Mouse (Mus musculus): ENCODE measurements around the gene Gm43064. TPM values are rescaled to one million over a fixed set of nuclear protein-coding genes. Genes with fewer than 3 reads are reported as not detected.
"Not testable (repeated sequence)": the region's sequence is repeated elsewhere in the genome, so short reads cannot be mapped to it uniquely, and the experiment has no call there.

Gm43064 gene
- polyA plus RNA-seq, 1 experiment from 2014 or later, result not detected

- Histone ChIP-seq H3K36me3 (ENCODE audit: insufficient read depth, low read length) (peaks cover 5% of the 10 kb centered on the region), H3K27ac (ENCODE audit: low read length) (peak overlapping the region; percentile 99), H3K9me3 (ENCODE audit: low read length) (no peaks in the 10 kb centered on the region), H3K27me3 (replicated peaks; ENCODE audit: insufficient read depth, low read length) (no peaks in the 10 kb centered on the region), H3K4me2 (replicated peaks; ENCODE audit: low read depth, low read length) (peak overlapping the region; percentile 75), H3K9ac (replicated peaks; ENCODE audit: low read depth) (peak overlapping the region; percentile 91), H3K4me3 (ENCODE audit: low read depth, low read length) (peak overlapping the region; percentile 72), H3K4me1 (ENCODE audit: insufficient read depth, low read depth, low read length) (peaks cover 7% of the 10 kb centered on the region; the same call in 1 of the 2 replicates)
- TF ChIP-seq CTCF (IDR thresholded peaks at IDR 0.05) (no peak), EP300 (IDR thresholded peaks at IDR 0.05) (no peak)
- ATAC-seq (peak; percentile 43), DNase-seq (ENCODE audit: low spot score) (peak; percentile 50)
- under 1% methylated on average over 13 of the region's 14 CpGs for WGBS
Measured at GRCm38 (mm10) chr3:103809799-103810150, 402 bp downstream of the Gm43064 start.

- Histone ChIP-seq H3K9ac (replicated peaks; ENCODE audit: low read depth) (no peak overlapping the region), H3K36me3 (ENCODE audit: insufficient read depth, low read length) (peaks cover 9% of the 10 kb centered on the region), H3K9me3 (ENCODE audit: low read length) (no peaks in the 10 kb centered on the region), H3K4me3 (ENCODE audit: low read depth, low read length) (no peak overlapping the region), H3K27ac (ENCODE audit: low read length) (no peak overlapping the region), H3K4me1 (ENCODE audit: insufficient read depth, low read depth, low read length) (peaks cover 7% of the 10 kb centered on the region; the same call in 1 of the 2 replicates), H3K27me3 (replicated peaks; ENCODE audit: insufficient read depth, low read length) (no peaks in the 10 kb centered on the region), H3K4me2 (replicated peaks; ENCODE audit: low read depth, low read length) (no peak overlapping the region)
- WGBS, result 85% methylated on average over 6 of the region's 6 CpGs
- TF ChIP-seq EP300 (IDR thresholded peaks at IDR 0.05) (no peak), CTCF (IDR thresholded peaks at IDR 0.05) (no peak)
- ATAC-seq (no peak), DNase-seq (ENCODE audit: low spot score) (no peak)
Measured at GRCm38 (mm10) chr3:103810967-103811366, 1.6 kb downstream of the Gm43064 start.

- H3K27me3 ChIP-seq (replicated peaks; ENCODE audit: insufficient read depth, low read length), result no peaks in the 10 kb centered on the region
- 0 out of 2 replicates have a peak, but pooled peaks cover 3% of the 10 kb centered on the region for H3K36me3 ChIP-seq (ENCODE audit: insufficient read depth, low read length)
- TF ChIP-seq EP300 (IDR thresholded peaks at IDR 0.05) (no peak), CTCF (IDR thresholded peaks at IDR 0.05) (peak; percentile 35; the same call in 1 of the 2 replicates)
- no peak overlapping the region for H3K4me2 ChIP-seq (replicated peaks; ENCODE audit: low read depth, low read length)
- no peak overlapping the region for H3K4me3 ChIP-seq (ENCODE audit: low read depth, low read length)
- no peak for DNase-seq (ENCODE audit: low spot score)
- H3K4me1 ChIP-seq (ENCODE audit: insufficient read depth, low read depth, low read length), result no peaks in the 10 kb centered on the region
- no peak overlapping the region for H3K9ac ChIP-seq (replicated peaks; ENCODE audit: low read depth)
- no peak for ATAC-seq
- no peak overlapping the region for H3K27ac ChIP-seq (ENCODE audit: low read length)
- no peaks in the 10 kb centered on the region for H3K9me3 ChIP-seq (ENCODE audit: low read length)
Measured at GRCm38 (mm10) chr3:103827548-103827947, 18.2 kb downstream of the Gm43064 start.

GRCm38 (mm10) chr3:103829036-103829435 lies 19.7 kb downstream of the Gm43064 start:
- Histone ChIP-seq H3K4me3 (ENCODE audit: low read depth, low read length) (no peak overlapping the region), H3K4me1 (ENCODE audit: insufficient read depth, low read depth, low read length) (no peaks in the 10 kb centered on the region), H3K9me3 (ENCODE audit: low read length) (no peaks in the 10 kb centered on the region), H3K27me3 (replicated peaks; ENCODE audit: insufficient read depth, low read length) (no peaks in the 10 kb centered on the region), H3K9ac (replicated peaks; ENCODE audit: low read depth) (no peak overlapping the region), H3K27ac (ENCODE audit: low read length) (no peak overlapping the region), H3K36me3 (ENCODE audit: insufficient read depth, low read length) (no peaks in the 10 kb centered on the region), H3K4me2 (replicated peaks; ENCODE audit: low read depth, low read length) (no peak overlapping the region)
- no peak for TF ChIP-seq CTCF (IDR thresholded peaks at IDR 0.05)
- TF ChIP-seq EP300 (IDR thresholded peaks at IDR 0.05), result no peak
- no peak for ATAC-seq
- WGBS, result 82% methylated on average over 3 of the region's 3 CpGs
- DNase-seq (ENCODE audit: low spot score), result no peak

- not testable (repeated sequence) for H3K27ac ChIP-seq (ENCODE audit: low read length); H3K36me3 ChIP-seq (ENCODE audit: insufficient read depth, low read length); H3K27me3 ChIP-seq (replicated peaks; ENCODE audit: insufficient read depth, low read length); H3K4me1 ChIP-seq (ENCODE audit: insufficient read depth, low read depth, low read length); DNase-seq (ENCODE audit: low spot score); H3K4me2 ChIP-seq (replicated peaks; ENCODE audit: low read depth, low read length); H3K9me3 ChIP-seq (ENCODE audit: low read length); H3K9ac ChIP-seq (replicated peaks; ENCODE audit: low read depth); ATAC-seq; H3K4me3 ChIP-seq (ENCODE audit: low read depth, low read length)
- WGBS, result 56% methylated on average over 1 of the region's 1 CpGs
- TF ChIP-seq CTCF (IDR thresholded peaks at IDR 0.05), result peak; percentile 23
Measured at GRCm38 (mm10) chr3:103830681-103831080, 21.3 kb downstream of the Gm43064 start.

- Histone ChIP-seq H3K4me3 (ENCODE audit: low read depth, low read length) (no peak overlapping the region), H3K4me2 (replicated peaks; ENCODE audit: low read depth, low read length) (no peak overlapping the region), H3K36me3 (ENCODE audit: insufficient read depth, low read length) (no peaks in the 10 kb centered on the region), H3K27me3 (replicated peaks; ENCODE audit: insufficient read depth, low read length) (no peaks in the 10 kb centered on the region), H3K4me1 (ENCODE audit: insufficient read depth, low read depth, low read length) (no peaks in the 10 kb centered on the region), H3K9me3 (ENCODE audit: low read length) (no peaks in the 10 kb centered on the region), H3K27ac (ENCODE audit: low read length) (no peak overlapping the region), H3K9ac (replicated peaks; ENCODE audit: low read depth) (no peak overlapping the region)
- ATAC-seq (no peak), DNase-seq (ENCODE audit: low spot score) (no peak)
- 81% methylated on average over 7 of the region's 7 CpGs for WGBS
- TF ChIP-seq CTCF (IDR thresholded peaks at IDR 0.05), result no peak
- TF ChIP-seq EP300 (IDR thresholded peaks at IDR 0.05), result no peak
Measured at GRCm38 (mm10) chr3:103831146-103831545, 21.8 kb downstream of the Gm43064 start.

- ATAC-seq, result no peak
- H3K4me2 ChIP-seq (replicated peaks; ENCODE audit: low read depth, low read length), result no peak within 1 kb of the TSS
- no peak within 1 kb of the TSS for H3K4me3 ChIP-seq (ENCODE audit: low read depth, low read length)
- H3K36me3 ChIP-seq (ENCODE audit: insufficient read depth, low read length), result no peaks in the 10 kb centered on the region
- no peaks in the 10 kb centered on the region for H3K4me1 ChIP-seq (ENCODE audit: insufficient read depth, low read depth, low read length)
- TF ChIP-seq EP300 (IDR thresholded peaks at IDR 0.05) (no peak), CTCF (IDR thresholded peaks at IDR 0.05) (no peak)
- no peak within 1 kb of the TSS for H3K9ac ChIP-seq (replicated peaks; ENCODE audit: low read depth)
- no peak within 1 kb of the TSS for H3K27ac ChIP-seq (ENCODE audit: low read length)
- DNase-seq (ENCODE audit: low spot score), result no peak
- no peaks in the 10 kb centered on the region for H3K27me3 ChIP-seq (replicated peaks; ENCODE audit: insufficient read depth, low read length)
- H3K9me3 ChIP-seq (ENCODE audit: low read length), result no peaks in the 10 kb centered on the region
Measured at GRCm38 (mm10) chr3:103832426-103832825, 23.1 kb downstream of the Gm43064 start, which contains the start of gene Bcl2l15. TSS of gene Bcl2l15 (plus strand) at chr3:103832601.
